Mouse (Mus musculus) stomach, embryonic 14.5 days (tissue): ENCODE measurements around the gene Snx27. TPM values are rescaled to one million over a fixed set of nuclear protein-coding genes. Genes with fewer than 3 reads are reported as not detected.

ENCODE experiments used
- ATAC-seq: fragments of 200-750 bp; cut with Nextera tagmentation; 2 replicates; pipeline ENCODE4 v1.8.0; 2017; ENCODE audit warnings: low read depth, moderate TSS enrichment; ENCODE audit not compliant: insufficient number of reproducible peaks, insufficient read depth, low FRiP score
- H3K27ac ChIP-seq: fragments of 300-500 bp; sonication (generic); 2 replicates; pipeline ENCODE4 v1.5.1; 2014; ENCODE audit warnings: mild to moderate bottlenecking, low read length, moderate library complexity, mixed read lengths
- H3K27me3 ChIP-seq: fragments of 300-500 bp; sonication (generic); 2 replicates; pipeline ENCODE4 v1.6.1; 2014; ENCODE audit warnings: low read length, control low read depth, mixed read lengths; ENCODE audit not compliant: control insufficient read depth, insufficient read depth
- H3K36me3 ChIP-seq: fragments of 300-500 bp; sonication (generic); 2 replicates; pipeline ENCODE4 v1.6.1; 2014; ENCODE audit warnings: mild to moderate bottlenecking, control low read depth, low read length, moderate library complexity, mixed read lengths; ENCODE audit not compliant: control insufficient read depth, insufficient read depth
- H3K4me1 ChIP-seq: fragments of 300-500 bp; sonication (generic); 2 replicates; pipeline ENCODE4 v1.6.1; 2014; ENCODE audit warnings: low read length, control low read depth, mixed read lengths; ENCODE audit not compliant: control insufficient read depth, insufficient read depth
- H3K4me2 ChIP-seq: fragments of 300-500 bp; sonication (generic); replicated peaks from 2 replicates; pipeline ENCODE4 v1.6.1; 2014; ENCODE audit warnings: low read depth, low read length, control low read depth
- H3K4me3 ChIP-seq: fragments of 300-500 bp; sonication (generic); 2 replicates; pipeline ENCODE4 v1.5.1; 2014; ENCODE audit warnings: low read depth, low read length, control low read depth
- H3K9ac ChIP-seq: fragments of 300-500 bp; sonication (generic); replicated peaks from 2 replicates; pipeline ENCODE4 v1.6.1; 2014; ENCODE audit warnings: low read depth, mild to moderate bottlenecking, control low read depth, low read length, moderate library complexity, mixed read lengths
- H3K9me3 ChIP-seq: fragments of 300-500 bp; sonication (generic); 2 replicates; pipeline ENCODE4 v1.6.1; 2016; ENCODE audit warnings: low read depth, low read length, control low read depth; ENCODE audit not compliant: control insufficient read depth
- WGBS: fragments of 180-500 bp; shearing (Covaris S2); extraction: QIAGEN DNeasy Blood & Tissue Kit; methylation state at CpG from one replicate; pipeline ENCODE4 v1.1.7; 2014; 5-methylcytosine and 5-hydroxymethylcytosine counted together
- polyA plus RNA-seq: library from polyadenylated mRNA; unstranded; fragments of >200 nt; fragmentation: Nextera tagmentation; extraction: Ambion mirVana; gene quantifications from 2 replicates; pipeline ENCODE4 v1.2.1, GENCODE M21; 2014

Gene Snx27
- polyA plus RNA-seq, 1 experiment from 2014 or later = 35.1 TPM

DNA sequence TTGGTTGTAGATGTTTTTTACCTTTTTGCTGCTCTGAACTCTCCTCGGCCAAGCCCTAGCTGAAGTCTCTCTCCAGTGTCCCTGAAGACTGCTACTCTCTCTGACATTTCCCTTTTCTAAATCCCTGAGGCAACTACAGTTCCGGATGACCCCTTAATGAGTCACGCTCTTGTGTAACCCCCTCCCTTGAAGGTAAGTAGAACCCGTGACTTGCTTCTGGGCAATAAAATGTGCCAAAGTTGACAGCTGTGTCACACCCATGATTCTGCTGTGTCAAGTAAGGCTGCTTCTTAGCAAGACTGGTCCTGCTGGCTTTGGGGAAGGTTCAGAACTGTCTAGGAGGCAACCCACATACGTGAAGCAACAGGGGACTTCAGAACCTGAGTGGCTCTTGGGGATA lies 5.4 kb upstream of the Snx27 start:
- no peaks in the 10 kb centered on the region for H3K4me1 ChIP-seq
- ATAC-seq = no peak
- WGBS = 67% methylated on average over 5 of the region's 5 CpGs
- no peaks in the 10 kb centered on the region for H3K36me3 ChIP-seq
- no peaks in the 10 kb centered on the region for H3K27me3 ChIP-seq
- H3K4me2 ChIP-seq = no peak overlapping the region
- H3K27ac ChIP-seq = no peak overlapping the region
- no peaks in the 10 kb centered on the region for H3K9me3 ChIP-seq
- no peak overlapping the region for H3K4me3 ChIP-seq
- H3K9ac ChIP-seq = no peak overlapping the region

DNA sequence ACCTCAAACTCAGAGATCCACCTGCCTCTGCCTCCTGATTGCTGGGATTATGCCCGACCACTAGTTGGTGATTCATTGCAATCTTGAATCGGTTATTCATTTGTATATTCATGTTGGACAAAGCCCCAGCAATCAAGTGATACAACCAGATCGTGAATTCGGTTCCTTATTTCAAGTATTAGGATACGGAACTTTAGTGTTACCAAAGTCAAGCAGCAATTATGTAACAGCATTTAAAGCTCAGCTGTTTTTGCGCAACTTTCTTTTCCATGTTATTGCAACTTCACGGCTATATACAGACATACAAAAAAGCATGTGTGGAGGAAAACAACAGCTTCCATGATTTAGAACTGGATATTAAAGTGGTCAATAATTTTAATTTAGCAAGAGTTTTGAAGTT lies 428 bp upstream of the Snx27 start:
- no peak overlapping the region for H3K4me2 ChIP-seq
- H3K9ac ChIP-seq = no peak overlapping the region
- no peak for ATAC-seq
- H3K4me3 ChIP-seq = peak overlapping the region; percentile 85; the same call in 1 of the 2 replicates
- peaks cover 18% of the 10 kb centered on the region for H3K4me1 ChIP-seq
- 73% methylated on average over 7 of the region's 7 CpGs for WGBS
- H3K27ac ChIP-seq = no peak overlapping the region
- no peaks in the 10 kb centered on the region for H3K9me3 ChIP-seq
- no peaks in the 10 kb centered on the region for H3K27me3 ChIP-seq
- H3K36me3 ChIP-seq = no peaks in the 10 kb centered on the region

DNA sequence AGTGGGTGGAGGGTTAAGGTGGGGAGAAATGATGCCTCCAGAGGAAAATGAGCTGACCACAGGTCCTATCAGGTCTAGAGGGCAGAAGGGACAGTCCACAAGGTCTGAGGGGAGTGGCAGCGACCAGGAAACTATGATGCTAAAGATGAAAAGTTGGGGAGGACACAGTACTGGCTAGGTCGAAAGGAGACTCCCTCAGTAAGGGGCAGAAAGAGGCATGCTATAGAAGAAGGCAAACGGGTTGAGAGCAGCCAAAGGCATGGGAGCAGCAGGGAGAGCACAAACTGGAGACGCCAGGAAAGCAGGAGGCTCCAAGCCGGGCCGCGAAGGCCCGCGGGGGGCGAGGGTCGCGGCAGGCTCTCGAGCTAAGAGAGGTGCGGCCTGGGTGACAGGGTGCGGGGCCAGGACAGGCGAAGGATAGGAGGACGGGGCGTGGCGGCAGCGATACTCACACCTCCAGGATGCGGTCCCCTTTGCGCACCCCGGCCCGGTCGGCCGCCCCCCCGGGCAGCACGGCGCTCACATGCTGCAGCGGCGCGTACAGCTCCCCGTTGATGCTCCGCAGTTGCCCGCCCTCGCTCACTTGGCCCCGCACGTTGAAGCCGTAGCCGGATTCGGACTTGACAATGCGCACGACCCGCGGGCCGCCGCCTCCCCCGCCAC lies 592 bp downstream of the Snx27 start:
- Histone ChIP-seq H3K27ac (peak overlapping the region; percentile 74), H3K4me2 (peak overlapping the region; percentile 88), H3K9ac (peak overlapping the region; percentile 78), H3K4me3 (peak overlapping the region; percentile 85), H3K4me1 (peaks cover 18% of the 10 kb centered on the region), H3K9me3 (no peaks in the 10 kb centered on the region), H3K36me3 (no peaks in the 10 kb centered on the region), H3K27me3 (no peaks in the 10 kb centered on the region)
- peak; percentile 66 for ATAC-seq
- WGBS = under 1% methylated on average over 47 of the region's 48 CpGs

GRCm38 (mm10) chr3:94581138-94581780 lies 1.3 kb downstream of the Snx27 start:
- Histone ChIP-seq H3K9me3 (no peaks in the 10 kb centered on the region), H3K9ac (peak overlapping the region; percentile 78), H3K4me2 (peak overlapping the region; percentile 88), H3K4me3 (peak overlapping the region; percentile 85), H3K4me1 (peaks cover 18% of the 10 kb centered on the region), H3K27me3 (no peaks in the 10 kb centered on the region), H3K36me3 (no peaks in the 10 kb centered on the region), H3K27ac (peak overlapping the region; percentile 74; the same call in 1 of the 2 replicates)
- WGBS = 3% methylated on average over 16 of the region's 16 CpGs
- ATAC-seq = no peak

- no peak overlapping the region for H3K9ac ChIP-seq
- H3K27ac ChIP-seq = no peak overlapping the region
- peaks cover 9% of the 10 kb centered on the region for H3K4me1 ChIP-seq
- no peak overlapping the region for H3K4me3 ChIP-seq
- H3K9me3 ChIP-seq = no peaks in the 10 kb centered on the region
- H3K4me2 ChIP-seq = no peak overlapping the region
- ATAC-seq = no peak
- no peaks in the 10 kb centered on the region for H3K27me3 ChIP-seq
- WGBS = 72% methylated on average over 6 of the region's 6 CpGs
- H3K36me3 ChIP-seq = no peaks in the 10 kb centered on the region
Observed at GRCm38 (mm10) chr3:94574506-94574905, 8.0 kb downstream of the Snx27 start.

- H3K9ac ChIP-seq = no peak overlapping the region
- no peak for ATAC-seq
- WGBS = 17% methylated on average over 2 of the region's 2 CpGs
- H3K4me1 ChIP-seq = peaks cover 21% of the 10 kb centered on the region
- no peaks in the 10 kb centered on the region for H3K27me3 ChIP-seq
- H3K27ac ChIP-seq = no peak overlapping the region
- no peak overlapping the region for H3K4me3 ChIP-seq
- H3K4me2 ChIP-seq = no peak overlapping the region
- no peaks in the 10 kb centered on the region for H3K36me3 ChIP-seq
- H3K9me3 ChIP-seq = no peaks in the 10 kb centered on the region
Observed at GRCm38 (mm10) chr3:94567242-94567641, 15.3 kb downstream of the Snx27 start.

- no peaks in the 10 kb centered on the region for H3K36me3 ChIP-seq
- H3K4me2 ChIP-seq = no peak overlapping the region
- H3K4me3 ChIP-seq = no peak overlapping the region
- ATAC-seq = no peak
- H3K9ac ChIP-seq = no peak overlapping the region
- WGBS = 79% methylated on average over 2 of the region's 2 CpGs
- no peaks in the 10 kb centered on the region for H3K9me3 ChIP-seq
- no peaks in the 10 kb centered on the region for H3K27me3 ChIP-seq
- peak overlapping the region; percentile 27; the same call in 1 of the 2 replicates for H3K27ac ChIP-seq
- peaks cover 28% of the 10 kb centered on the region for H3K4me1 ChIP-seq
Observed at GRCm38 (mm10) chr3:94565557-94565956, 17.0 kb downstream of the Snx27 start.

DNA sequence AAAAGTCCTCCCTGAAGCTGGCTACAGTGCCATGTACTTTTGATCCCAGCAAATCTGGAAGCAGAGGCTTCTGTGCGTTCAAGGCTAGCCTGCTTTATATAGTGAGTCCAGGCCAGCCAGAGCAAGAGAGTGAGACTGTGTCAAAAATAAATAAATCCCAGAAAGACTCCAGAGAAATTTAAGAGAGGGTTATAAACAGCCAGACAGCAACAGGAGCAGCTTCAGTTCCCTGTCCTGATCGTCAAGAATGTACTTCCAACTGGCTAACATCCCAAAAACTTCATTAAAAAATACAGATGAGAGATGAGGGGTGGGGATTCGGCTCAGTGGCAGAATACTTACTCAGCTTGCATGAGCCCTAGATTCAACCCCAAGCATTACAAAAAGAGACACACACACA lies 17.4 kb downstream of the Snx27 start:
- Histone ChIP-seq H3K4me3 (no peak overlapping the region), H3K27me3 (no peaks in the 10 kb centered on the region), H3K9ac (no peak overlapping the region), H3K36me3 (no peaks in the 10 kb centered on the region), H3K4me2 (no peak overlapping the region), H3K4me1 (peaks cover 28% of the 10 kb centered on the region), H3K9me3 (no peaks in the 10 kb centered on the region), H3K27ac (peak overlapping the region; percentile 66; the same call in 1 of the 2 replicates)
- WGBS = 24% methylated on average over 3 of the region's 3 CpGs
- ATAC-seq = peak; percentile 37; the same call in 1 of the 2 replicates
